Mouse (Mus musculus) forebrain, embryonic 15.5 days (tissue): ENCODE measurements around the gene Medag. TPM values are rescaled to one million over a fixed set of nuclear protein-coding genes. Genes with fewer than 3 reads are reported as not detected.

Experiments used
- ATAC-seq: fragments of 200-750 bp; cut with Nextera tagmentation; replicated peaks from 2 replicates; pipeline ENCODE4 v1.8.0; 2017; ENCODE audit warnings: mild to moderate bottlenecking, moderate TSS enrichment, moderate library complexity
- H3K27ac ChIP-seq: fragments of 300-500 bp; sonication (generic); replicated peaks from 2 replicates; pipeline ENCODE4 v1.5.1; 2015; ENCODE audit warnings: mild to moderate bottlenecking, inconsistent platforms
- H3K27me3 ChIP-seq: fragments of 300-500 bp; sonication (generic); 2 replicates; pipeline ENCODE4 v1.6.1; 2015; ENCODE audit warnings: inconsistent platforms
- H3K36me3 ChIP-seq: fragments of 300-500 bp; sonication (generic); 2 replicates; pipeline ENCODE4 v1.6.1; 2015; ENCODE audit warnings: mild to moderate bottlenecking, inconsistent platforms
- H3K4me1 ChIP-seq: fragments of 300-500 bp; sonication (generic); 2 replicates; pipeline ENCODE4 v1.6.1; 2015; ENCODE audit warnings: inconsistent platforms
- H3K4me2 ChIP-seq: fragments of 300-500 bp; sonication (generic); replicated peaks from 2 replicates; pipeline ENCODE4 v1.6.1; 2015; ENCODE audit warnings: mild to moderate bottlenecking, inconsistent platforms
- H3K4me3 ChIP-seq: fragments of 300-500 bp; sonication (generic); 2 replicates; pipeline ENCODE4 v1.5.1; 2015; ENCODE audit warnings: mild to moderate bottlenecking, inconsistent platforms
- H3K9ac ChIP-seq: fragments of 300-500 bp; sonication (generic); replicated peaks from 2 replicates; pipeline ENCODE4 v1.6.1; 2015; ENCODE audit warnings: mild to moderate bottlenecking, inconsistent platforms
- H3K9me3 ChIP-seq: fragments of 300-500 bp; sonication (generic); 2 replicates; pipeline ENCODE4 v1.6.1; 2016; ENCODE audit warnings: inconsistent platforms
- WGBS: fragments of 180-500 bp; shearing (Covaris S2); methylation state at CpG from one replicate; pipeline ENCODE4 v1.1.7; 2015; ENCODE audit warnings: mixed read lengths; 5-methylcytosine and 5-hydroxymethylcytosine counted together
- polyA plus RNA-seq: library from polyadenylated mRNA; unstranded; fragments of >200 nt; fragmentation: Nextera tagmentation; extraction: Ambion mirVana; gene quantifications from 2 replicates; pipeline ENCODE4 v1.2.1, GENCODE M21; 2015

The Medag gene
- polyA plus RNA-seq, 1 experiment from 2014 or later, result 1.7 TPM

GRCm38 (mm10) chr5:149439531-149440179 lies 28.1 kb downstream of the Medag start, which contains the start of gene Tex26:
Gene Tex26 (plus strand): TSS chr5:149439660.
- Histone ChIP-seq H3K27me3 (no peaks in the 10 kb centered on the region), H3K4me2 (peak within 1 kb of the TSS; percentile 78), H3K4me3 (peak within 1 kb of the TSS; percentile 48), H3K9ac (peak within 1 kb of the TSS; percentile 62), H3K27ac (peak within 1 kb of the TSS; percentile 97), H3K4me1 (peaks cover 50% of the 10 kb centered on the region), H3K36me3 (no peaks in the 10 kb centered on the region), H3K9me3 (no peaks in the 10 kb centered on the region)
- ATAC-seq, result peak; percentile 86
- under 1% methylated on average over 25 of the region's 25 CpGs for WGBS

DNA sequence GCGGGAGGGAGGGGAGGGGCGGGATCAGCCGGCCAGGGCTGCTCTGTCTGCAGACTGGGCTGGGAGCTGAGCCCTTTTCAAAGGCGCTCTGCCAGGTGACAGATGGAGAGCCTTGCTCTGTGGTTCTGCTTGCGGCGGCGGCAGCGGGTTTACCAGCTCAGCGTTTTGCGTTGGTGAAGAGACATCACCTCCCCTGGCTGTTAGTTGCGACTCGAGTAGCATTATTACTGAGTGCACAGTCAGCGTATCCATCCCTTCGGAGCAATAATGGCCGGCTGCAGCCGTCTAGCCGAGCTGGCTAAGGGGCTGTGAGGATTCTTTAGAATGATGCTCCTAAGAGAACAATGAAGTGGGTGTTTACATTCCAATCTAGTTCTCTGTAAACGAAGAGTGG lies 28.6 kb downstream of the Medag start:
- H3K27me3 ChIP-seq, result no peaks in the 10 kb centered on the region
- ATAC-seq, result peak; percentile 89
- no peaks in the 10 kb centered on the region for H3K36me3 ChIP-seq
- H3K27ac ChIP-seq, result peak overlapping the region; percentile 97
- no peaks in the 10 kb centered on the region for H3K9me3 ChIP-seq
- peak overlapping the region; percentile 48 for H3K4me3 ChIP-seq
- peak overlapping the region; percentile 78 for H3K4me2 ChIP-seq
- peaks cover 50% of the 10 kb centered on the region for H3K4me1 ChIP-seq
- peak overlapping the region; percentile 62 for H3K9ac ChIP-seq
- under 1% methylated on average over 17 of the region's 18 CpGs for WGBS

DNA sequence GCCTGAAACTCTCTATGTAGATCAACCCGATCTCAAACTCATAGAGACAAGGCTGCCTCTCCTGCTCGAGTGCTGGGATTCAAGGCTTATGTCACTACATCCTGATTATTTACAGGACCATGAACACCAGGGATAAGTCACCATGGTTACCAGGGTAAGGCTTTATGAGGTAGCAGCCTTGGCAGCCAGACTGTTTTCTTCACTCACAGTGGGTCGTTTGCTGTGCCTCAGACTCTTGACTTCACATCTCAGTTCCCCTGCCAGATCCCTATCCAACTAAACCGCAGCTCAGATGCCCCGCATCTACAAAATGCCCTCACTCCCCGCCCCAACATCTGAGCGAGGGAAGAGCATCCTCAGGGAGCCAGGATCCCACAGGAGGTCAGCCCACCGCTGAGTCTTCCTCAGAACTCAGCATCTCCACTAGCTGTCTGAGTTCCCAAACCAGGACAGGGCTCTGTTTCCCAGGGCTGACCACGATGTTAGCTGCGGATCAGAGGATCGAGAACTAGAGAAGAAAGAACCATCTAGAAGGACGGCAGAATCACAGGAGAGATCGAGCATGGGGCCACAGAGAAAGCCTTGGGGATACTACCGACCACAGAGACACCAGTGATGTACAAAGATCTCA lies 30.2 kb downstream of the Medag start:
- ATAC-seq, result no peak
- Histone ChIP-seq H3K4me2 (no peak overlapping the region), H3K4me1 (peaks cover 50% of the 10 kb centered on the region), H3K9ac (no peak overlapping the region), H3K4me3 (no peak overlapping the region), H3K9me3 (no peaks in the 10 kb centered on the region), H3K36me3 (no peaks in the 10 kb centered on the region), H3K27ac (peak overlapping the region; percentile 97), H3K27me3 (no peaks in the 10 kb centered on the region)
- 29% methylated on average over 14 of the region's 14 CpGs for WGBS

- peak overlapping the region; percentile 97; the same call in 1 of the 2 replicates for H3K27ac ChIP-seq
Measured at GRCm38 (mm10) chr5:149442277-149442660, 30.7 kb downstream of the Medag start.

DNA sequence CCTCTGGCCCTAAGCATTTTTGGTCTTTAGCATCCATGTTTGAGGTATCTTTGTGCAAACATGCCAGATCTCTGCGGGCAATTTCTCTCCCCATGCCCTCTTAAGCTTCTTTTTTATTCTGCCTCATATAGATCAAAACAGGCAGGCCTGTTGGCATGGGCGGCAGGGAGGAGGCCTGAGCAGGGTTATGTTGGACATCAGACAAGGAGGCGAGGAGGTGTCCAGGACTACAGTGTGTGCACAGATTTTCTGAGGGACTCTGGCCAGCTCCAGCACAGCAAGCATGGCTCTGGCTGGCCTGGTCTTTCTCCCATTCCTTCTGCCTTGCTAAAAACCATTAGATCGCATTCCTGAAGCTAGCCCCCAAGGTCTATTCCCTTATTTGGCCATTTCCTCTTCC lies 32.9 kb downstream of the Medag start:
- Histone ChIP-seq H3K36me3 (no peaks in the 10 kb centered on the region), H3K27ac (no peak overlapping the region), H3K4me3 (no peak overlapping the region), H3K9ac (no peak overlapping the region), H3K9me3 (no peaks in the 10 kb centered on the region), H3K4me1 (peaks cover 39% of the 10 kb centered on the region), H3K4me2 (no peak overlapping the region), H3K27me3 (no peaks in the 10 kb centered on the region)
- no peak for ATAC-seq
- WGBS, result 81% methylated on average over 4 of the region's 4 CpGs

More at GRCm38 (mm10) chr5:149442277-149442660, 30.7 kb downstream of the Medag start:
- H3K9me3 ChIP-seq, result no peaks in the 10 kb centered on the region
- no peak overlapping the region for H3K4me2 ChIP-seq
- 48% methylated on average over 15 of the region's 15 CpGs for WGBS
- peaks cover 49% of the 10 kb centered on the region for H3K4me1 ChIP-seq
- H3K27me3 ChIP-seq, result no peaks in the 10 kb centered on the region
- no peak overlapping the region for H3K9ac ChIP-seq
- H3K4me3 ChIP-seq, result no peak overlapping the region
- no peak for ATAC-seq
- no peaks in the 10 kb centered on the region for H3K36me3 ChIP-seq

- Histone ChIP-seq H3K4me1 (peaks cover 22% of the 10 kb centered on the region), H3K36me3 (no peaks in the 10 kb centered on the region), H3K4me3 (no peak overlapping the region), H3K27ac (no peak overlapping the region), H3K9me3 (no peaks in the 10 kb centered on the region), H3K9ac (no peak overlapping the region), H3K4me2 (no peak overlapping the region), H3K27me3 (no peaks in the 10 kb centered on the region)
- no peak for ATAC-seq
- WGBS, result 92% methylated on average over 7 of the region's 7 CpGs
Measured at GRCm38 (mm10) chr5:149446495-149446894, 34.9 kb downstream of the Medag start.

GRCm38 (mm10) chr5:149447733-149448132 lies 36.2 kb downstream of the Medag start:
- H3K4me3 ChIP-seq, result no peak overlapping the region
- H3K4me1 ChIP-seq, result peaks cover 12% of the 10 kb centered on the region; the same call in 1 of the 2 replicates
- ATAC-seq, result no peak
- H3K9me3 ChIP-seq, result no peaks in the 10 kb centered on the region
- H3K9ac ChIP-seq, result no peak overlapping the region
- H3K36me3 ChIP-seq, result no peaks in the 10 kb centered on the region
- no peak overlapping the region for H3K27ac ChIP-seq
- 82% methylated on average over 5 of the region's 5 CpGs for WGBS
- H3K4me2 ChIP-seq, result no peak overlapping the region
- no peaks in the 10 kb centered on the region for H3K27me3 ChIP-seq

GRCm38 (mm10) chr5:149449406-149449805 lies 37.9 kb downstream of the Medag start:
- ATAC-seq, result no peak

DNA sequence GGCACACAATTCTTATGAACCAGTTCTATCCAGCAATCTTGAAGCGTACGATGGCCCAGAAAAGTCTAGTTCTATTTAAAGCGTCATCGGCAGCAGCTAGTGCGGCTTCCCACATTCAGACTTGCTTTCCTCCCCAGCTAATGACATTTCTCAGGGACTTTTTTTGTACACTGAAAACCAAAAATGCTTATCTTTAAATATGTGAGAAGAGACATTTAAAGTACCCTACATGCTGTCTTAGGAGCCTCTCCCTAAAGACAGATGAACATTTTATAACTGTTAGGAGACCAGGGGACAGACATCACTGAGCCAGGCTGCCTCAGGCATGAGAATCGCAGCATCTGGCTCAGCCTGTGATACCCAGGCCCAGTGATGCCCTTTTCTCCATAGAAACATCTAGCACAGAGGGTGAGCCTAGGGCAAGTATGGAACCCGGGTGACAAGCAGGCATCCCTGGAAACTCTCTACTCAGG lies 39.7 kb downstream of the Medag start:
- Histone ChIP-seq H3K27me3 (no peaks in the 10 kb centered on the region), H3K4me3 (no peak overlapping the region), H3K27ac (peak overlapping the region; percentile 59), H3K4me1 (no peaks in the 10 kb centered on the region; the same call in 1 of the 2 replicates), H3K4me2 (no peak overlapping the region), H3K36me3 (no peaks in the 10 kb centered on the region), H3K9me3 (no peaks in the 10 kb centered on the region), H3K9ac (no peak overlapping the region)
- WGBS, result 82% methylated on average over 7 of the region's 7 CpGs
- ATAC-seq, result no peak

More at GRCm38 (mm10) chr5:149449406-149449805, 37.9 kb downstream of the Medag start:
- Histone ChIP-seq H3K27ac (no peak overlapping the region), H3K4me3 (no peak overlapping the region), H3K36me3 (no peaks in the 10 kb centered on the region), H3K9me3 (no peaks in the 10 kb centered on the region), H3K4me2 (no peak overlapping the region), H3K9ac (no peak overlapping the region), H3K4me1 (peaks cover 5% of the 10 kb centered on the region), H3K27me3 (no peaks in the 10 kb centered on the region)
- 65% methylated on average over 7 of the region's 7 CpGs for WGBS

- 31% methylated on average over 6 of the region's 6 CpGs for WGBS
- H3K4me2 ChIP-seq, result no peak overlapping the region
- no peaks in the 10 kb centered on the region for H3K27me3 ChIP-seq
- no peaks in the 10 kb centered on the region for H3K36me3 ChIP-seq
- H3K4me1 ChIP-seq, result peaks cover 4% of the 10 kb centered on the region; the same call in 1 of the 2 replicates
- H3K9me3 ChIP-seq, result no peaks in the 10 kb centered on the region
- no peak overlapping the region for H3K4me3 ChIP-seq
- H3K27ac ChIP-seq, result no peak overlapping the region
- H3K9ac ChIP-seq, result no peak overlapping the region
- peak; percentile 57; the same call in 1 of the 2 replicates for ATAC-seq
Measured at GRCm38 (mm10) chr5:149454281-149454680, 42.7 kb downstream of the Medag start.

DNA sequence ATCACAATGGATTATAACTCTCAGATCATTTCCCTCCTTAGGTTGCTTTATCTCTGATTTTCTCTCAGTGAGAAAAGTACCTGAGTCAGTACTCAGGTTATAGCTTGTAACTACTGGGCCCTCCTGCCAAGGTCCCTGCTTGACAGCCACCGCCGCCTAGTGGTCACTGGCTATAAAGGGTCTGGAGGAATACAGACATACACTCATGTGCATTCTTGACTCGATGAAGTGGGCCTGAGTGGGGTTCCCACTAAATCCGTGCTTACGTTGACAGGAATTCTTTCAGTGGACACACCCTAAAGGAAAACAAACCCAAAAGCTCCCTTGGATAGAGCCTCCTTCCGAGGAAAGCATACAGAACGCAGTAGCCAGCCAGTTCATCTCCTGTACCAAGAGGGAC lies 45.0 kb downstream of the Medag start:
- no peak overlapping the region for H3K9ac ChIP-seq
- H3K9me3 ChIP-seq, result no peaks in the 10 kb centered on the region
- H3K27me3 ChIP-seq, result no peaks in the 10 kb centered on the region
- no peak overlapping the region for H3K27ac ChIP-seq
- 87% methylated on average over 7 of the region's 7 CpGs for WGBS
- no peak overlapping the region for H3K4me3 ChIP-seq
- H3K4me2 ChIP-seq, result no peak overlapping the region
- no peak for ATAC-seq
- H3K36me3 ChIP-seq, result no peaks in the 10 kb centered on the region
- peaks cover 7% of the 10 kb centered on the region for H3K4me1 ChIP-seq

DNA sequence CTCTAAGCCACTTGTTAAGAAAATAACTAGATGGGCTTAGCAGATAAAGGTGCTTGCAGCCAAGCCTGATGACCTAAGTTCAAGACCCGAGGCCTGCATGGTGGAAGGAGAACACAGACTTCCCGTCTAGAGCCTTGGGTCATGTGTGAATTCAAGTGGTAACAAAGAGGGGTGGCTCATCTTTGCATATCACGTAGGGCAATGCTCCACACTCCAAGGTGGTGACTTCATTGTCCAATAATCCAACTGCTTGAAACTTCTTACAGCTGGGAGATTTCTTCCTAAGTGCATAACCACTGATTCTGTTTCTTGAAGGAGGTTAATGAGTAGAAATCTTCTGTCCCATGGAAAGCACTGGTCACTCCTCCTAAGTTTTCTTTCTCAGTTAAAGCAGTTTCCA lies 50.5 kb downstream of the Medag start:
- H3K9me3 ChIP-seq, result no peaks in the 10 kb centered on the region
- H3K4me2 ChIP-seq, result no peak overlapping the region
- no peak overlapping the region for H3K4me3 ChIP-seq
- H3K4me1 ChIP-seq, result peaks cover 10% of the 10 kb centered on the region; the same call in 1 of the 2 replicates
- WGBS, result 90% methylated on average over 3 of the region's 3 CpGs
- no peak overlapping the region for H3K27ac ChIP-seq
- H3K27me3 ChIP-seq, result no peaks in the 10 kb centered on the region
- no peak overlapping the region for H3K9ac ChIP-seq
- ATAC-seq, result no peak
- no peaks in the 10 kb centered on the region for H3K36me3 ChIP-seq
